Mouse (Mus musculus) CH12.LX (cell line): ENCODE results near the gene Fpgs.

Experiments used
- CHD1 ChIP-seq: IDR thresholded peaks from 2 replicates; pipeline ENCODE4 v1.6.1; 2012; ENCODE audit warnings: low read depth, low read length, improper control_type of control experiment, inconsistent platforms
- CHD2 ChIP-seq: IDR thresholded peaks from 2 replicates; pipeline ENCODE4 v1.6.1; 2011; ENCODE audit warnings: low read length, improper control_type of control experiment
- CTCF ChIP-seq, 2 experiments: IDR thresholded peaks in 1 of 2; conservative IDR thresholded peaks in 1 of 2; 2 replicates each; pipeline ENCODE4 v1.5.1; 2011 to 2012; ENCODE audit warnings: low read depth in 2 of 2, low read length in 2 of 2, improper control_type of control experiment in 1 of 2, inconsistent platforms in 1 of 2, mild to moderate bottlenecking in 1 of 2, moderate library complexity in 1 of 2
- EP300 ChIP-seq: IDR thresholded peaks from 2 replicates; pipeline ENCODE4 v1.6.1; 2011; ENCODE audit warnings: low read length, improper control_type of control experiment
- IRF4 ChIP-seq: IDR thresholded peaks from 2 replicates; pipeline ENCODE4 v1.6.1; 2014; ENCODE audit warnings: low read depth, mild to moderate bottlenecking, inconsistent platforms, low read length, improper control_type of control experiment
- MAX ChIP-seq: IDR thresholded peaks from 2 replicates; pipeline ENCODE4 v1.6.1; 2011; ENCODE audit warnings: low read length, improper control_type of control experiment
- POLR2A ChIP-seq: IDR thresholded peaks from 2 replicates; pipeline ENCODE4 v1.6.1; 2011; ENCODE audit warnings: low read depth, mild to moderate bottlenecking, improper control_type of control experiment, low read length
- TCF12 ChIP-seq: IDR thresholded peaks from 2 replicates; pipeline ENCODE4 v1.6.1; 2014; ENCODE audit warnings: low read depth, mild to moderate bottlenecking, inconsistent platforms, low read length, improper control_type of control experiment
- USF1 ChIP-seq: IDR thresholded peaks from 2 replicates; pipeline ENCODE4 v1.6.1; 2014; ENCODE audit warnings: low read depth, mild to moderate bottlenecking, inconsistent platforms, low read length, improper control_type of control experiment

GRCm38 (mm10) chr2:32658873-32659272 is 45.1 kb downstream of the Fpgs start:
- TF ChIP-seq USF1 (no peak), CHD2 (no peak), POLR2A (no peak), CHD1 (no peak), MAX (no peak), CTCF (conservative IDR thresholded peaks at IDR 0.05 in 1 of 2, IDR thresholded peaks at IDR 0.05 in 1 of 2; ENCODE audit: low read depth in 2 of 2, low read length in 2 of 2) (no peak), TCF12 (no peak), IRF4 (no peak), EP300 (no peak)
